Mouse (Mus musculus) heart, adult 2 months (tissue): Measurements from ENCODE around the gene Foxp1.

Experiments
- CTCF ChIP-seq: fragments of 200-600 bp; IDR thresholded peaks from 2 replicates; pipeline ENCODE4 v1.8.1; 2022; ENCODE audit warnings: antibody characterized with exemption, mild to moderate bottlenecking, moderate library complexity
- EP300 ChIP-seq: fragments of 200-500 bp; IDR thresholded peaks from 2 replicates; pipeline ENCODE4 v1.6.1; 2011; ENCODE audit warnings: low read depth, low read length, control low read depth; ENCODE audit not compliant: insufficient read depth
- POLR2A ChIP-seq: fragments of 200-500 bp; IDR thresholded peaks from 2 replicates; pipeline ENCODE4 v1.6.1; 2011; ENCODE audit warnings: mild to moderate bottlenecking, low read depth, low read length, control low read depth; ENCODE audit not compliant: insufficient read depth

- TF ChIP-seq POLR2A (no peak), CTCF (no peak), EP300 (no peak)
Observed at GRCm38 (mm10) chr6:99334255-99334654, 188.3 kb downstream of the Foxp1 start.
